Mouse (Mus musculus) lung, embryonic 14.5 days (tissue): Measurements from ENCODE around the gene Tcaf3. TPM values are rescaled to one million over a fixed set of nuclear protein-coding genes. Genes with fewer than 3 reads are reported as not detected.

Experiments used
- ATAC-seq: fragments of 200-750 bp; cut with Nextera tagmentation; 2 replicates; pipeline ENCODE4 v1.8.0; 2017; ENCODE audit warnings: mild to moderate bottlenecking, moderate TSS enrichment, moderate library complexity; ENCODE audit not compliant: insufficient read depth
- DNase-seq: peaks from one replicate; pipeline ENCODE4 v3.0.0-alpha.2; 2015
- H3K27ac ChIP-seq: fragments of 300-500 bp; sonication (generic); 2 replicates; pipeline ENCODE4 v1.5.1; 2014; ENCODE audit warnings: low read depth, mild to moderate bottlenecking, moderate library complexity
- H3K27me3 ChIP-seq: fragments of 300-500 bp; sonication (generic); 2 replicates; pipeline ENCODE4 v1.6.1; 2014; ENCODE audit warnings: low read length, control low read depth; ENCODE audit not compliant: insufficient read depth
- H3K36me3 ChIP-seq: fragments of 300-500 bp; sonication (generic); 2 replicates; pipeline ENCODE4 v1.6.1; 2014; ENCODE audit warnings: control low read depth; ENCODE audit not compliant: insufficient read depth
- H3K4me1 ChIP-seq: fragments of 300-500 bp; sonication (generic); 2 replicates; pipeline ENCODE4 v1.6.1; 2014; ENCODE audit warnings: antibody characterized with exemption, control low read depth; ENCODE audit not compliant: insufficient read depth
- H3K4me2 ChIP-seq: fragments of 300-500 bp; sonication (generic); 2 replicates; pipeline ENCODE4 v1.6.1; 2014; ENCODE audit warnings: mild to moderate bottlenecking
- H3K4me3 ChIP-seq: fragments of 300-500 bp; sonication (generic); 2 replicates; pipeline ENCODE4 v1.5.1; 2014; ENCODE audit warnings: low read depth, low read length
- H3K9ac ChIP-seq: fragments of 300-500 bp; sonication (generic); 2 replicates; pipeline ENCODE4 v1.6.1; 2014
- H3K9me3 ChIP-seq: fragments of 300-500 bp; sonication (generic); 2 replicates; pipeline ENCODE4 v1.6.1; 2016; ENCODE audit warnings: low read depth, low read length, control low read depth
- CTCF ChIP-seq: IDR thresholded peaks from 2 replicates; pipeline ENCODE4 v1.5.1; 2016; ENCODE audit warnings: antibody characterized with exemption, low read depth
- WGBS: fragments of 180-500 bp; shearing (Covaris S2); extraction: QIAGEN DNeasy Blood & Tissue Kit; methylation state at CpG from one replicate; pipeline ENCODE4 v1.1.7; 2014; 5-methylcytosine and 5-hydroxymethylcytosine counted together
- polyA plus RNA-seq: library from polyadenylated mRNA; unstranded; fragments of >200 nt; fragmentation: Nextera tagmentation; extraction: Ambion mirVana; gene quantifications from 2 replicates; pipeline ENCODE4 v1.2.1, GENCODE M21; 2014

Gene Tcaf3
- polyA plus RNA-seq, 1 experiment from 2014 or later, result not detected

DNA sequence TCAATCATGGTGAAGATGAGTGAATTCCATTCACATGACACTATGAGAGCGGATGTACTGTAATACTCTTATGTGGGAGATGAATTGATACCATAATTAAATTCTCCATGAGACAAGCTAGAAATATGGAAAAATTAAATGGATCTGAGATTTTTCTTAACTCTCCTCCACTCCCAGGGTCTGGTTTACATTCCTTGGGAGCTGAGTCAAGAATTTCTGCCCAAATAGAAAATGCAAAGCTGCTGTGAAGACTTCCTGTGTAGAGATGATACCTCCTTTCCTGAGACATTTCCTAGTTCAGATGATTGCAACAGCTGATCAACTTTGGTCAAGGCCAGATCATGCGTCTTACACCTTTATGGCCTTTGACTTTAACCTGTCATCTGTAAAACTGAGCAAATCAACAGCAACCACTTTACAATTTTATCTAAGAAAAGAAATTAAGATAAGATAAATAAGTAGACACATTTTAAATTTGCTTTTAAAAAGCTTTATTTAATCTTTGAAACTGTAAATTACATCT is 31.4 kb downstream of the Tcaf3 start:
- 61% methylated on average over 2 of the region's 2 CpGs for WGBS
- ATAC-seq, result no peak
- Histone ChIP-seq H3K4me3 (no peak overlapping the region), H3K9ac (no peak overlapping the region), H3K36me3 (no peaks in the 10 kb centered on the region), H3K4me2 (no peak overlapping the region), H3K27me3 (no peaks in the 10 kb centered on the region), H3K9me3 (no peaks in the 10 kb centered on the region), H3K27ac (no peak overlapping the region), H3K4me1 (no peaks in the 10 kb centered on the region; the same call in 1 of the 2 replicates)
- DNase-seq, result no peak
- TF ChIP-seq CTCF, result no peak

DNA sequence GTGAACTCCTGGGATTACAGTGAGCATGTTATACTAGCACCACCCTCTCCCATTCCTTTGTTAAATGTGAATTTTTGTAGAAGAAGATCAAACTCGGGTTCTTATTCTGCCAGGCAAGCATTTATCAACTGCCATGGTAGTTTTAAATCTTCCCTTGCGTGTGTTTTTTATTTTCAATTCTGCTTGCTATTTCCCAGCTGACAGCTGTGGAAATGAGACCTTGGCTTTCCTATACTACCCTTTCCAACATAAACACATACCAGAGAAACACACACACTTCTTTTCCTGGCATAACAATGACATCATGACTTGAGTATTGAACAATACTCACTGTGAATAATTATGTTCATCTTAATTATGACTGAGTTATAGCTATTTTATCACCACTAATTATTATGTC is 35.2 kb downstream of the Tcaf3 start:
- Histone ChIP-seq H3K4me3 (no peak overlapping the region), H3K9ac (no peak overlapping the region), H3K27ac (no peak overlapping the region), H3K4me2 (no peak overlapping the region), H3K4me1 (no peaks in the 10 kb centered on the region; the same call in 1 of the 2 replicates), H3K9me3 (no peaks in the 10 kb centered on the region), H3K27me3 (no peaks in the 10 kb centered on the region), H3K36me3 (no peaks in the 10 kb centered on the region)
- TF ChIP-seq CTCF, result no peak
- peak; percentile 17 for DNase-seq
- ATAC-seq, result no peak
- 37% methylated on average over 2 of the region's 2 CpGs for WGBS

DNA sequence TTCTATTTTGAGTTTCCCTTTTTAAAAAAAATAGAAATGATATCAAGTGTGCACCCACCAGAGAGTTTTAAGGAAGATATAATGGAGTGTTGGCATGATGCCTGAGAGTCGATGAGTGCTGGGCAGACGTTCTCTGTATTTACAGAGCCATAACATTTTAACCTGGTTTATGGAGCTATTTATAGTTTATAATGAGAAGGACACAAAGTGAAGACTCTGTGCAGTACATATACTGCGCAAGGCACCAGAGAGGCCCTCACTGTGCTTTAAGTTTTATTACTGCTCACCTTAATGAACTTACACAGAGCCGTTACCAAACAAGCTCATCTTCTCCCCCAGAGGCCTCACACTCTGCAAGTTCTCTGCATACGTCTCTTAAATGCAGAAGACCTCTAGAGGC is 36.6 kb downstream of the Tcaf3 start:
- no peaks in the 10 kb centered on the region for H3K27me3 ChIP-seq
- no peaks in the 10 kb centered on the region for H3K36me3 ChIP-seq
- no peak for DNase-seq
- no peak for TF ChIP-seq CTCF
- H3K4me2 ChIP-seq, result no peak overlapping the region
- H3K9me3 ChIP-seq, result no peaks in the 10 kb centered on the region
- H3K4me1 ChIP-seq, result no peaks in the 10 kb centered on the region
- no peak overlapping the region for H3K9ac ChIP-seq
- H3K27ac ChIP-seq, result no peak overlapping the region
- ATAC-seq, result no peak
- H3K4me3 ChIP-seq, result no peak overlapping the region
- WGBS, result 56% methylated on average over 5 of the region's 5 CpGs

DNA sequence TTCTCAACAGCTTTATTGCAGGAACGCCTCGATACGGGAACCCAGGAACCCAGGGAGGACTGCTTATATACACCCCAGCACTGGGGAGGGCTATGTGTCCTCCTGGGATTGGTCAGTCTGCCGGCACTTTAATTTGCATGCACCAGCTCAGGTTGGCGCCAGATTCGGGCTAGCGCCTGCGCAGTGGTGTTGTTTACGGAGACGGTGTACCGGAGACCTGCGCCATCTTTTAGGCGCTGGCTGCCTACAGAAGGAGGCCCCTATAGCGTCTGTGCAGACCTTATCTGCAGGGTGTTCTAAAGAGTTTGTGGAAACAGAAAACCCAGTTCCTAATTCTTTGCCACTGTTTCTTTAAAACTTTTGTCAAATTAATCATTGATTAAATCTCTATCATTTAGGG is 38.9 kb downstream of the Tcaf3 start:
- no peak for ATAC-seq
- TF ChIP-seq CTCF, result no peak
- Histone ChIP-seq H3K9ac (no peak overlapping the region), H3K4me3 (no peak overlapping the region), H3K27me3 (no peaks in the 10 kb centered on the region), H3K9me3 (no peaks in the 10 kb centered on the region), H3K27ac (no peak overlapping the region), H3K36me3 (no peaks in the 10 kb centered on the region), H3K4me1 (no peaks in the 10 kb centered on the region), H3K4me2 (no peak overlapping the region)
- WGBS, result 93% methylated on average over 14 of the region's 14 CpGs
- no peak for DNase-seq

DNA sequence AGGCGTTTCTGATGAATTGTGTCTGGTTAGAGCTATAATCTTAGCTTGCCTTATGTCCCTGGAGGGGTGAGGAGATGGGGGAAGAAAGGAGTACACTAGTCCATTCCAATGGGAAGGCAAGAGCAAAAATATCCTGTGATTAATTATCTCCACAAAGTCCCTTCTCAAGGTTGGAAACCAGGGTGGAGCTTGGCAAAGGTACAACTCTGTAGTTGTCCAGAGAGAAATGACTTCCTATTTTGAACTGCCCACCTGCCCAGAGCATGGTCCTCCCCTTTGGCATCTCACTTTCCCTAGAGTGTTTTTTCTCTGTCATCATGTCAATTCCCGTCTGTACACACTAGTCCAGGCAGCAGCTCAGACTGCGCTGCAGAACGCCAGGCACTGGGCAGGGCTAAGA is 50.0 kb downstream of the Tcaf3 start, which contains the start of gene Olfr455:
TSS of gene Olfr455 (minus strand) at position 127 of the 400 bp plus-strand sequence.
- no peak within 1 kb of the TSS for H3K9ac ChIP-seq
- ATAC-seq (0 out of 2 replicates have a peak, but pooled peaks have one; percentile 40), DNase-seq (peak; percentile 39)
- H3K9me3 ChIP-seq, result no peaks in the 10 kb centered on the region
- H3K4me3 ChIP-seq, result no peak within 1 kb of the TSS
- no peaks in the 10 kb centered on the region for H3K36me3 ChIP-seq
- H3K27me3 ChIP-seq, result no peaks in the 10 kb centered on the region
- 0 out of 2 replicates have a peak, but pooled peaks cover 4% of the 10 kb centered on the region for H3K4me1 ChIP-seq
- WGBS, result 53% methylated on average over 4 of the region's 4 CpGs
- no peak for TF ChIP-seq CTCF
- no peak within 1 kb of the TSS for H3K27ac ChIP-seq
- no peak within 1 kb of the TSS for H3K4me2 ChIP-seq

DNA sequence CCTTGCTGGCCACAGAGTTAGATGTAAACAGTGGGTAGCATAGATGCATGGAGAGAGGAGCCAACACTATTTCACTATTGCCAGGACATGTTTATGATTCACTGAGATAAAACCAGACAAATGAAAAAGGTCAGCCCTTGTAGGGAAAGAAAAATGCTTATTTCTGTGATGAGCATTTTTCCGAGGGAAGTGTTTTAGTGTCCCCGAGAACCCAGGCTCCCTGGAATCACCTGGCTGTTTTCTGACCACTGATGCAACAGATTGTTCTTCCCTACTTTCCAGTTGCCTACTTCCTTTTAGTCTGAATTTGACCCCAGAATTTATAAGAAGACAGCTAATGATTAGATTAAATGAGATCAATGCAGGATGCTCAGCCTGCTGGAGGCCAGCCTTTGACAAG is 51.3 kb downstream of the Tcaf3 start:
- ATAC-seq (no peak), DNase-seq (no peak)
- no peaks in the 10 kb centered on the region for H3K27me3 ChIP-seq
- WGBS, result 46% methylated on average over 2 of the region's 2 CpGs
- H3K4me3 ChIP-seq, result no peak overlapping the region
- no peak overlapping the region for H3K9ac ChIP-seq
- H3K36me3 ChIP-seq, result no peaks in the 10 kb centered on the region
- H3K27ac ChIP-seq, result no peak overlapping the region; the same call in 1 of the 2 replicates
- TF ChIP-seq CTCF, result no peak
- no peak overlapping the region for H3K4me2 ChIP-seq
- peaks cover 8% of the 10 kb centered on the region for H3K4me1 ChIP-seq
- H3K9me3 ChIP-seq, result no peaks in the 10 kb centered on the region

DNA sequence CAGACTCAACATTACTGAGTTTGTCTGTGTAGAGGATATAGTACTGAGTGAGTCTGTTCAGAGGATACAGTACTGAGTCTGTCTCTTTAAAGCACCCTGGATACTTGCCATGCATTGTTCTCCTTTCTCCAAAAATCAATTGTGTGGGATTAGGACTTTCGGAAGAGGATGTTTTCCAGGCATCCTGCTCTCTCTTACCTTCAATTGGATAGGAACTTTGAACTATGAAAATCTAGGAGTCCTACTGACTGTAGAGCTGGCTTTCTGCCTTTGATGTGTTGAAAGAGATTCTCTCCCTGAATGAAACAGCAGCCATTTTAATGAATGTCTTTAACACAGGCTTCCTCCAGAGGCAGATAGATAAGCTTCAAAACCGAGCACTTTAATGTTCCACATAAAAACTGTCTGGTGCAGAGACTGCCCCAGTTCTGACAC is 52.0 kb downstream of the Tcaf3 start:
- Histone ChIP-seq H3K9ac (no peak overlapping the region), H3K27me3 (no peaks in the 10 kb centered on the region), H3K27ac (peak overlapping the region; percentile 26), H3K4me2 (no peak overlapping the region), H3K9me3 (no peaks in the 10 kb centered on the region), H3K4me3 (no peak overlapping the region), H3K36me3 (no peaks in the 10 kb centered on the region), H3K4me1 (peaks cover 8% of the 10 kb centered on the region)
- ATAC-seq, result peak; percentile 35; the same call in 1 of the 2 replicates
- TF ChIP-seq CTCF, result no peak
- DNase-seq, result peak; percentile 66
- WGBS, result 29% methylated on average over 2 of the region's 2 CpGs
